Mouse (Mus musculus): Measurements from ENCODE around the gene Dlg5. TPM values are rescaled to one million over a fixed set of nuclear protein-coding genes. Genes with fewer than 3 reads are reported as not detected.

The Dlg5 gene
- total RNA-seq, 2 experiments from 2014 or later, result 24.5 to 26.6 TPM

- DNase-seq, result no peak
These were observed 146.9 kb downstream of the Dlg5 start for GRCm38 (mm10) chr14:24098828-24099227.

- no peak for DNase-seq
These were observed 151.1 kb downstream of the Dlg5 start for GRCm38 (mm10) chr14:24094656-24095055.

GRCm38 (mm10) chr14:24093221-24093620 lies 152.5 kb downstream of the Dlg5 start:
- DNase-seq, result no peak

GRCm38 (mm10) chr14:24092391-24092790 lies 153.3 kb downstream of the Dlg5 start:
- no peak for DNase-seq

- no peak for DNase-seq
These were observed 154.9 kb downstream of the Dlg5 start for GRCm38 (mm10) chr14:24090790-24091189.

- DNase-seq, result no peak
These were observed 156.5 kb downstream of the Dlg5 start for GRCm38 (mm10) chr14:24089181-24089580.

- no peak for DNase-seq
These were observed 158.3 kb downstream of the Dlg5 start for GRCm38 (mm10) chr14:24087430-24087829.

GRCm38 (mm10) chr14:24086481-24086880 lies 159.2 kb downstream of the Dlg5 start:
- peak; percentile 9 for DNase-seq

Small RNAs within 50 kb of the gene (microRNA-seq; reads per million reads assigned to microRNA genes)
- gene Mir7210, result 0 reads per million in 2 experiments

Other genes with a start within 250 kb of the Dlg5 start
- gene Kcnma1, start 231.4 kb downstream of the Dlg5 start, total RNA-seq (2021), result under 1 TPM; 0.43 to 0.48 TPM
- gene E330034G19Rik, start 47.3 kb upstream of the Dlg5 start, total RNA-seq (2021), result not detected
- 10 to 100 TPM; 16.8 to 17.7 TPM for gene Polr3a, start 241.1 kb upstream of the Dlg5 start, total RNA-seq (2021)
- gene Rps24, start 241.2 kb upstream of the Dlg5 start, total RNA-seq (2021), result 1,000 to 10,000 TPM; 1,182 to 1,239 TPM